Mouse (Mus musculus): ENCODE measurements around the gene Heatr5b. TPM values are rescaled to one million over a fixed set of nuclear protein-coding genes. Genes with fewer than 3 reads are reported as not detected.

Gene Heatr5b
- polyA plus RNA-seq (2014; fragmentation: Illumina TruSeq; extraction: RNeasy Lipid Tissue Mini Kit (QIAGEN cat#74804); ENCODE audit: low read depth, low replicate concordance), result 6.5 TPM

GRCm38 (mm10) chr17:78834856-78835835 is at the start of gene Heatr5b, which contains the start of gene Gpatch11:
Gene Heatr5b (minus strand): TSS chr17:78835364.
Gene Gpatch11 (plus strand): TSS chr17:78835567.

GRCm38 (mm10) chr17:78882401-78883112 is 47.4 kb upstream of the Heatr5b start, which contains the start of gene Eif2ak2:
Gene Eif2ak2 (minus strand): TSS chr17:78882573.

GRCm38 (mm10) chr17:78737096-78737495 is 98.1 kb downstream of the Heatr5b start, which contains the start of gene Strn:
Gene Strn (minus strand): TSS chr17:78737196.

Other genes with a start within 250 kb of the Heatr5b start
- 10.0 TPM for gene Strn, start 98.2 kb downstream of the Heatr5b start, polyA plus RNA-seq (2014; fragmentation: Illumina TruSeq; extraction: RNeasy Lipid Tissue Mini Kit (QIAGEN cat#74804); ENCODE audit: low read depth, low replicate concordance)
- 16.3 TPM for gene Gpatch11, start 203 bp upstream of the Heatr5b start, polyA plus RNA-seq (2014; fragmentation: Illumina TruSeq; extraction: RNeasy Lipid Tissue Mini Kit (QIAGEN cat#74804); ENCODE audit: low read depth, low replicate concordance)
- 20.4 TPM for gene Eif2ak2, start 47.2 kb upstream of the Heatr5b start, polyA plus RNA-seq (2014; fragmentation: Illumina TruSeq; extraction: RNeasy Lipid Tissue Mini Kit (QIAGEN cat#74804); ENCODE audit: low read depth, low replicate concordance)
- gene Sult6b1, start 71.6 kb upstream of the Heatr5b start, polyA plus RNA-seq (2014; fragmentation: Illumina TruSeq; extraction: RNeasy Lipid Tissue Mini Kit (QIAGEN cat#74804); ENCODE audit: low read depth, low replicate concordance), result not detected
- 45.1 TPM for gene Cebpzos, start 81.1 kb upstream of the Heatr5b start, polyA plus RNA-seq (2014; fragmentation: Illumina TruSeq; extraction: RNeasy Lipid Tissue Mini Kit (QIAGEN cat#74804); ENCODE audit: low read depth, low replicate concordance)
- gene Cebpz, start 101.7 kb upstream of the Heatr5b start, polyA plus RNA-seq (2014; fragmentation: Illumina TruSeq; extraction: RNeasy Lipid Tissue Mini Kit (QIAGEN cat#74804); ENCODE audit: low read depth, low replicate concordance), result 33.6 TPM
- gene Ndufaf7, start 101.8 kb upstream of the Heatr5b start, polyA plus RNA-seq (2014; fragmentation: Illumina TruSeq; extraction: RNeasy Lipid Tissue Mini Kit (QIAGEN cat#74804); ENCODE audit: low read depth, low replicate concordance), result 25.4 TPM
- gene Prkd3, start 185.5 kb upstream of the Heatr5b start, polyA plus RNA-seq (2014; fragmentation: Illumina TruSeq; extraction: RNeasy Lipid Tissue Mini Kit (QIAGEN cat#74804); ENCODE audit: low read depth, low replicate concordance), result 268 TPM
- gene Qpct, start 216.5 kb upstream of the Heatr5b start, polyA plus RNA-seq (2014; fragmentation: Illumina TruSeq; extraction: RNeasy Lipid Tissue Mini Kit (QIAGEN cat#74804); ENCODE audit: low read depth, low replicate concordance), result 46.5 TPM